Mouse (Mus musculus): ENCODE data around the gene Fam205c. TPM values are rescaled to one million over a fixed set of nuclear protein-coding genes. Genes with fewer than 3 reads are reported as not detected.

Fam205c gene
- polyA plus RNA-seq, 1 experiment from 2014 or later: 2.4 TPM

GRCm38 (mm10) chr4:42913391-42913790, 39.4 kb upstream of the Fam205c start:
- ATAC-seq (ENCODE audit: low FRiP score): no peak
- Histone ChIP-seq H3K36me3 (replicated peaks; ENCODE audit: control insufficient read depth, insufficient read depth) (no peaks in the 10 kb centered on the region), H3K4me3 (replicated peaks; ENCODE audit: low read length) (no peak overlapping the region)

GRCm38 (mm10) chr4:42904966-42905365, 30.9 kb upstream of the Fam205c start:
- Histone ChIP-seq H3K9ac (no peak overlapping the region), H3K27me3 (ENCODE audit: control insufficient read depth, insufficient read depth, low read length) (no peaks in the 10 kb centered on the region), H3K9me3 (ENCODE audit: control insufficient read depth, low read length) (no peaks in the 10 kb centered on the region), H3K4me2 (replicated peaks) (no peak overlapping the region), H3K36me3 (replicated peaks; ENCODE audit: control insufficient read depth, insufficient read depth) (no peaks in the 10 kb centered on the region), H3K27ac (no peak overlapping the region), H3K4me1 (replicated peaks; ENCODE audit: control insufficient read depth, insufficient read depth, low read length) (no peaks in the 10 kb centered on the region), H3K4me3 (replicated peaks; ENCODE audit: low read length) (no peak overlapping the region)
- ATAC-seq (ENCODE audit: low FRiP score) (no peak), DNase-seq (ENCODE audit: low spot score) (no peak)
- WGBS: 72% methylated on average over 6 of the region's 6 CpGs

More at GRCm38 (mm10) chr4:42913391-42913790, 39.4 kb upstream of the Fam205c start:
- Histone ChIP-seq H3K4me2 (replicated peaks) (no peak overlapping the region), H3K9me3 (ENCODE audit: control insufficient read depth, low read length) (no peaks in the 10 kb centered on the region), H3K27me3 (ENCODE audit: control insufficient read depth, insufficient read depth, low read length) (peaks cover 9% of the 10 kb centered on the region; the same call in 1 of the 2 replicates), H3K4me1 (replicated peaks; ENCODE audit: control insufficient read depth, insufficient read depth, low read length) (peaks cover 7% of the 10 kb centered on the region; the same call in 1 of the 2 replicates), H3K27ac (no peak overlapping the region), H3K9ac (no peak overlapping the region)
- DNase-seq (ENCODE audit: low spot score): no peak
- 57% methylated on average over 10 of the region's 10 CpGs for WGBS

GRCm38 (mm10) chr4:42904523-42904922, 30.5 kb upstream of the Fam205c start:
- H3K4me1 ChIP-seq (replicated peaks; ENCODE audit: control insufficient read depth, insufficient read depth, low read length): no peaks in the 10 kb centered on the region
- no peaks in the 10 kb centered on the region for H3K9me3 ChIP-seq (ENCODE audit: control insufficient read depth, low read length)
- H3K27ac ChIP-seq: no peak overlapping the region
- H3K9ac ChIP-seq: no peak overlapping the region
- no peak overlapping the region for H3K4me3 ChIP-seq (replicated peaks; ENCODE audit: low read length)
- DNase-seq (ENCODE audit: low spot score) (no peak), ATAC-seq (ENCODE audit: low FRiP score) (no peak)
- no peaks in the 10 kb centered on the region for H3K36me3 ChIP-seq (replicated peaks; ENCODE audit: control insufficient read depth, insufficient read depth)
- no peaks in the 10 kb centered on the region for H3K27me3 ChIP-seq (ENCODE audit: control insufficient read depth, insufficient read depth, low read length)
- 95% methylated on average over 3 of the region's 3 CpGs for WGBS
- H3K4me2 ChIP-seq (replicated peaks): no peak overlapping the region

- DNase-seq (ENCODE audit: low spot score) (no peak), ATAC-seq (ENCODE audit: low FRiP score) (no peak)
- Histone ChIP-seq H3K27me3 (ENCODE audit: control insufficient read depth, insufficient read depth, low read length) (no peaks in the 10 kb centered on the region), H3K9ac (no peak overlapping the region), H3K4me3 (replicated peaks; ENCODE audit: low read length) (no peak overlapping the region), H3K27ac (no peak overlapping the region), H3K9me3 (ENCODE audit: control insufficient read depth, low read length) (no peaks in the 10 kb centered on the region), H3K4me1 (replicated peaks; ENCODE audit: control insufficient read depth, insufficient read depth, low read length) (no peaks in the 10 kb centered on the region), H3K36me3 (replicated peaks; ENCODE audit: control insufficient read depth, insufficient read depth) (no peaks in the 10 kb centered on the region), H3K4me2 (replicated peaks) (no peak overlapping the region)
- 83% methylated on average over 1 of the region's 1 CpGs for WGBS
These were observed 29.9 kb upstream of the Fam205c start for GRCm38 (mm10) chr4:42903942-42904341.

- no peaks in the 10 kb centered on the region for H3K4me1 ChIP-seq (replicated peaks; ENCODE audit: control insufficient read depth, insufficient read depth, low read length)
- H3K36me3 ChIP-seq (replicated peaks; ENCODE audit: control insufficient read depth, insufficient read depth): no peaks in the 10 kb centered on the region
- no peaks in the 10 kb centered on the region for H3K27me3 ChIP-seq (ENCODE audit: control insufficient read depth, insufficient read depth, low read length)
- no peak for DNase-seq (ENCODE audit: low spot score)
- no peak overlapping the region for H3K4me3 ChIP-seq (replicated peaks; ENCODE audit: low read length)
- no peaks in the 10 kb centered on the region for H3K9me3 ChIP-seq (ENCODE audit: control insufficient read depth, low read length)
- H3K9ac ChIP-seq: no peak overlapping the region
- no peak overlapping the region for H3K27ac ChIP-seq
- H3K4me2 ChIP-seq (replicated peaks): no peak overlapping the region
- no peak for ATAC-seq (ENCODE audit: low FRiP score)
- WGBS: 92% methylated on average over 5 of the region's 5 CpGs
These were observed 28.7 kb upstream of the Fam205c start for GRCm38 (mm10) chr4:42902730-42903129.

GRCm38 (mm10) chr4:42902174-42902573, 28.1 kb upstream of the Fam205c start:
- Histone ChIP-seq H3K9ac (no peak overlapping the region), H3K27ac (no peak overlapping the region), H3K36me3 (replicated peaks; ENCODE audit: control insufficient read depth, insufficient read depth) (no peaks in the 10 kb centered on the region), H3K4me3 (replicated peaks; ENCODE audit: low read length) (no peak overlapping the region), H3K27me3 (ENCODE audit: control insufficient read depth, insufficient read depth, low read length) (no peaks in the 10 kb centered on the region), H3K4me2 (replicated peaks) (no peak overlapping the region), H3K4me1 (replicated peaks; ENCODE audit: control insufficient read depth, insufficient read depth, low read length) (no peaks in the 10 kb centered on the region), H3K9me3 (ENCODE audit: control insufficient read depth, low read length) (no peaks in the 10 kb centered on the region)
- 67% methylated on average over 9 of the region's 9 CpGs for WGBS
- ATAC-seq (ENCODE audit: low FRiP score) (no peak), DNase-seq (ENCODE audit: low spot score) (no peak)

- no peak for ATAC-seq (ENCODE audit: low FRiP score)
- Histone ChIP-seq H3K27ac (no peak overlapping the region), H3K9ac (no peak overlapping the region), H3K4me3 (replicated peaks; ENCODE audit: low read length) (no peak overlapping the region), H3K4me1 (replicated peaks; ENCODE audit: control insufficient read depth, insufficient read depth, low read length) (no peaks in the 10 kb centered on the region), H3K27me3 (ENCODE audit: control insufficient read depth, insufficient read depth, low read length) (no peaks in the 10 kb centered on the region), H3K9me3 (ENCODE audit: control insufficient read depth, low read length) (no peaks in the 10 kb centered on the region), H3K36me3 (replicated peaks; ENCODE audit: control insufficient read depth, insufficient read depth) (no peaks in the 10 kb centered on the region), H3K4me2 (replicated peaks) (no peak overlapping the region)
- DNase-seq (ENCODE audit: low spot score): no peak
- 66% methylated on average over 5 of the region's 5 CpGs for WGBS
These were observed 26.8 kb upstream of the Fam205c start for GRCm38 (mm10) chr4:42900878-42901277.

GRCm38 (mm10) chr4:42898914-42899313, 24.9 kb upstream of the Fam205c start:
- no peak for ATAC-seq (ENCODE audit: low FRiP score)
- Histone ChIP-seq H3K4me1 (replicated peaks; ENCODE audit: control insufficient read depth, insufficient read depth, low read length) (no peaks in the 10 kb centered on the region), H3K27ac (no peak overlapping the region), H3K4me2 (replicated peaks) (no peak overlapping the region), H3K4me3 (replicated peaks; ENCODE audit: low read length) (no peak overlapping the region), H3K9ac (no peak overlapping the region), H3K36me3 (replicated peaks; ENCODE audit: control insufficient read depth, insufficient read depth) (no peaks in the 10 kb centered on the region), H3K9me3 (ENCODE audit: control insufficient read depth, low read length) (no peaks in the 10 kb centered on the region), H3K27me3 (ENCODE audit: control insufficient read depth, insufficient read depth, low read length) (no peaks in the 10 kb centered on the region)
- 34% methylated on average over 3 of the region's 3 CpGs for WGBS
- no peak for DNase-seq (ENCODE audit: low spot score)

GRCm38 (mm10) chr4:42895118-42895517, 21.1 kb upstream of the Fam205c start:
- DNase-seq (ENCODE audit: low spot score): no peak
- Histone ChIP-seq H3K27me3 (ENCODE audit: control insufficient read depth, insufficient read depth, low read length) (no peaks in the 10 kb centered on the region), H3K4me1 (replicated peaks; ENCODE audit: control insufficient read depth, insufficient read depth, low read length) (no peaks in the 10 kb centered on the region), H3K4me2 (replicated peaks) (no peak overlapping the region), H3K9ac (no peak overlapping the region), H3K36me3 (replicated peaks; ENCODE audit: control insufficient read depth, insufficient read depth) (no peaks in the 10 kb centered on the region), H3K9me3 (ENCODE audit: control insufficient read depth, low read length) (no peaks in the 10 kb centered on the region), H3K4me3 (replicated peaks; ENCODE audit: low read length) (no peak overlapping the region), H3K27ac (no peak overlapping the region)
- ATAC-seq (ENCODE audit: low FRiP score): no peak
- WGBS: 34% methylated on average over 7 of the region's 7 CpGs

- DNase-seq (ENCODE audit: low spot score): no peak
- Histone ChIP-seq H3K9me3 (ENCODE audit: control insufficient read depth, low read length) (no peaks in the 10 kb centered on the region), H3K27ac (no peak overlapping the region), H3K36me3 (replicated peaks; ENCODE audit: control insufficient read depth, insufficient read depth) (no peaks in the 10 kb centered on the region), H3K4me1 (replicated peaks; ENCODE audit: control insufficient read depth, insufficient read depth, low read length) (no peaks in the 10 kb centered on the region), H3K9ac (no peak overlapping the region), H3K4me2 (replicated peaks) (no peak overlapping the region), H3K27me3 (ENCODE audit: control insufficient read depth, insufficient read depth, low read length) (no peaks in the 10 kb centered on the region), H3K4me3 (replicated peaks; ENCODE audit: low read length) (no peak overlapping the region)
- WGBS: 61% methylated on average over 7 of the region's 7 CpGs
- no peak for ATAC-seq (ENCODE audit: low FRiP score)
These were observed 17.1 kb upstream of the Fam205c start for GRCm38 (mm10) chr4:42891176-42891575.

All from hindbrain, embryonic 14.5 days (tissue).